Mouse (Mus musculus) ovary, adult 18-20 months (tissue): ENCODE results near the gene Timm8a2.

ENCODE experiments used
- DNase-seq: peaks from one replicate; pipeline ENCODE4 v3.0.0; 2022; ENCODE audit warnings: low spot score, mixed read lengths

Gene Timm8a2

DNA sequence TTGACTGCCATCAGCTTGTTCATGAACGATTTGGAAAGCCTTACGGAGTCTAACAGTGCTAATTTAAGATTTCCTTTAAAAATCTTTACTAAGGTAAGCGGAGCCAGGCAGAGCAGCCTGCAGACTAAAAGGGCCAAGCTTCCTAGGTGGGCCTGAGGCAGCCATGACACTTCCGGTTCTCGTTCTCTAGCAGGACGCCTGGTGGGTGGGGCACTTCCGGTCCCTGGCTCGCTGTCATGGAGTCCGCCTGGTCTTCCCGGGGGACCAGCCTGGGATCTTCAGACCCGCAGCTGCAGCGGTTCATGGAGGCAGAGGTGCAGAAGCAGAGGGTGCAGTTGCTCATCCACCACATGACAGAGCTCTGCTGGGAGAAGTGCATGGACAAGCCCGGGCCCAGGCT, at the start of gene Timm8a2:
TSS of gene Timm8a2 (plus strand) at position 224 of the 400 bp plus-strand sequence.
- DNase-seq, result no peak

DNA sequence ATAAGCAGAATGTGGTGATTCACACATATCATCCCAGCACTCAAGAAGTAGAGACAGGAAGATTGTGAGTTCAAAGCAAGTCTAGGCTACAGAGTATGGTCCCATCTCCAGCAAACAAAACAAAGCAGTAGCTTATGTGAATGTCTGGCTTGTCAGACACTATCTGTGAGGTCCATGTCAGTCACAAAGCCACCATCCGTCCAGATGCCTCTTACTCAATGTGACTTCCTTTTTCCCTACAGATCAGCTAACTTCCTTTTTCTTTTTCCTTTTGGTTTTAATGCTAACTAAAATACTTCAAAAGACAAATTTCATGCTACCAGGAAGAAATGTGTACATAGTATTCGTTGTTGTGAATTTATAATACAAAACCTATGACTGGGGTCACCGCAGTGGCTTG, 49.0 kb upstream of the Timm8a2 start:
- DNase-seq, result no peak

GRCm38 (mm10) chr14:121986028-121986427, 48.4 kb upstream of the Timm8a2 start:
- no peak for DNase-seq

DNA sequence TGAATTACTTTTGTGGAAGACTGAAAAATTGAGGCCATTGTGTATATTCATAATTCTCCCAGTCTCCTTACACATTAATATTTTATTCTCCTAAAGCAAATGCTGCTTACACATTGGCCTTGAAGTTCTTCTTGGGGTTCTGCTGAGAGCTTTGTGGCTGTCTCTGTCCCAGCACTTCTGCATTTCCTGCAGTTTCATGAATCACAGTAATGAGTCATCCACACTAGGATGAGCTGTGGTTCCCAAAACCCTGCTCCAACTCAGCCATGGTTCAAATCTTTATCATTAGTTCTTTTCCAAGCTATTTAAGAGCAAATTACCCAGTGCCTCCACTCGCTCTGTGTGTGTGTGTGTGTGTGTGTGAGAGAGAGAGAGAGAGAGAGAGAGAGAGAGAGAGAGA, 47.2 kb upstream of the Timm8a2 start:
- no peak for DNase-seq

GRCm38 (mm10) chr14:121987691-121988090, 46.8 kb upstream of the Timm8a2 start:
- DNase-seq, result no peak

GRCm38 (mm10) chr14:121989331-121989730, 45.1 kb upstream of the Timm8a2 start:
- no peak for DNase-seq

DNA sequence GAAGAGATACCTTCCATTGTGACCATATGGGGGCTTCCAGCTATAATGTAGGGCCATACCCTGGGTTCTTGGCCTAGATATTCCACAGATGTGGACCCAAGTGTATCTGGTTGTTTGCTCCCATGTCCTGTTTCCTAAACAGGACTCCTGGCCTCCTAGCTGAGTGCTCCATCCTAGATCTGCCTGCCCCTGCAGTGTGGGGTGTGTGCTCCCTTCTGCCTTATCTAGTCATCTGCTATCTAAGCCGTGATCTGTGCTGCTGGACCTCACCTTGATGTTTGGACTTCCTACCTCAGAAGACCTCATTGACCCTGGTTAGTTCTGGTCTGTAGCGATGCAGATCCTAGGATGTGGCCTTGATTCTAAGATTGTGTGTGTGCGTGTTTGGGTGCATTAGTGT, 44.6 kb upstream of the Timm8a2 start:
- no peak for DNase-seq

- DNase-seq, result no peak
Measured at GRCm38 (mm10) chr14:121990897-121991296, 43.6 kb upstream of the Timm8a2 start.

DNA sequence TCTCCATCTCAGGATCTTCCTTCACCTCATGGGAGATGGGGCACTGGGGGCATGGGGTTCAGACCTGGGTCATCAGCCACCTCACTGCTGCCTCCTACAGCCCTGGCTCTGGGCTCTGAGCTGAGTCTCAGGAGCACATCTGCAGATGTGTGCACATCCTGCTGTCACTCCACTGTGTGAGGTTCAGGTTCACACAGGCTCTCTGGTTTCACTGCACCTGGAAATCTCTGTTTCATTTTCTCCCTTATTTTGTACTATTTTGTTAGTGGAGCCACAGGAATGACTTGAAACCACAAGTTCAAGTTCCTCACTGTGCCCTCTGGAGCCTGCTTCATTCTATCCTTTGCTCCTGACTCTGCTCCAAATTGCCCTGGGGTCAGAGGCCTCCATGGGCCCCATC, 42.6 kb upstream of the Timm8a2 start:
- no peak for DNase-seq

- DNase-seq, result no peak
Measured at GRCm38 (mm10) chr14:121992395-121993280, 41.8 kb upstream of the Timm8a2 start.

DNA sequence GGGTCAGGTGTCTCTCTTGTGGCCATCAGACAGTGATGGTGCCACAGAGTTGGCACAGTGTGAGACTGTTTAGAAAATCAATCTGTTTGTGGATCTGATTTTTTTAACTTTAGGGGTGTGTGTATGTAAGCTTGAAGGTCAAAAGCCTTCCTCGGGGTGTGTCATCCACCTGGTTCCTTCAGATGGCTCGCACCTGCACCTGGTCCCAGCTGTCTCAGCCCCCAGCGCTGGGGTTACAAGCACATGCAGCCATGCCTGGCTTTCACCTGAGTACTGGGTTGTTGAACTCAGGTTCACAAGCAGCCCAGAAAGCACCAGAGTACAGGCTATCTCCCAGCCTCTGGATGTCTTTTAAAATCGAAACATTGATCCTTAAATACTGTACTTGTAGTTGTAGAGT, 40.9 kb upstream of the Timm8a2 start:
- no peak for DNase-seq

GRCm38 (mm10) chr14:121994171-121994700, 40.2 kb upstream of the Timm8a2 start:
- DNase-seq, result no peak

DNA sequence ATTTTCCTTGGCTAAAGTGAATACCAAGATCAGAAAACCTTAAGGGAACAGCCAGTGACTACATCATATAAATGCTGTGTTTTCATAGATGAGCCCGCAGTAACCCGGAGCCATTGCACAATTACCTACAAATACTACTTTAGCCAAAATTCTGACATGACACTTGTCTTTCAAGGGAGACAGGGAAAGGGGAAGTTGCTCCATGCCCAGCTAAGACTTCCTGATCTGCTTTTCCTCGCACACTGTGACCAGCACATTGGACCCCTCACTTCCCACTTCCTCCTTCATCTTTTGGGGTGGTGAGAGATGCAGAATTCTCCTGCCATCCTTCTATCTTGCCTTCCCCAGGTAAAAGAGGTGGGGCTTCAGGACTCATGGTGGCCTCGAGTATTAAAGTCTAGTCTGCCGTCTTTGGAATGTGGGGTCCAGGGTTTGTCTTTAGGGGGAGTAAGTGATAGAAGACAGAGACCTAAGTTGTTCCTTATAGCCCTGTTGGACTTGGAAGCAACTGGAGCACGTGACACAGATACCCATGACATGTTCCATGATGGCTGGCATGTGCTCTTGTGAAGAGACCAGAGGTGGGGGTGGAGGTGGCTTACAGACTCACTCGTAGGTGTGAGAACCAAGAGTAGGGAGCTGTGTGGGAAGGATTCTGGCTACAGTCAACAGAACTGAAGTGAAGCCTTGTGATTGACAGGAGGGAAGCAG, 39.5 kb upstream of the Timm8a2 start:
- no peak for DNase-seq

GRCm38 (mm10) chr14:121995557-121995870, 39.0 kb upstream of the Timm8a2 start:
- DNase-seq, result no peak

DNA sequence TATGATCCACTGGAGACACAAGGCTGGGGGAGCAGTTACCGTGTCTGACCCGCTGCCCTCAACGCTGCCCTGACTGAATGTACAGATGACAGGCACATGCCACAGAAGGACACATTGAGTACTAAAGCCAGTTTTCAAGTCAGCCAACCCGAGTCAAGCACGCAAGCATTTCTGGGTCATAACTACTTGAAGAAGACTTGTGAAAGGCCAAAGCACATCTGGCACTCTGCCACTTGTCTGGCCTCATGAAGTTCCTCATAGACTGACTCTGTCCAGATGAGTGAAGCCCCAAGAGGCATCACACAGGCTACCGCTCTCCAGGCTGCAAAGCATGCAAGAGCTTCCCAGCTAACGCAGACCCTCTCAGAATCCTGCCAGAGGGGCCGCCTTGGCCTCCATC, 37.7 kb upstream of the Timm8a2 start:
- DNase-seq, result no peak

GRCm38 (mm10) chr14:121999455-121999854, 35.0 kb upstream of the Timm8a2 start:
- no peak for DNase-seq

- no peak for DNase-seq
Measured at GRCm38 (mm10) chr14:122000346-122001105, 33.9 kb upstream of the Timm8a2 start.

GRCm38 (mm10) chr14:122002224-122002623, 32.2 kb upstream of the Timm8a2 start:
- no peak for DNase-seq

GRCm38 (mm10) chr14:122003812-122004211, 30.7 kb upstream of the Timm8a2 start:
- no peak for DNase-seq

- no peak for DNase-seq
Measured at GRCm38 (mm10) chr14:122008261-122008660, 26.2 kb upstream of the Timm8a2 start.

GRCm38 (mm10) chr14:122009502-122009901, 25.0 kb upstream of the Timm8a2 start:
- DNase-seq, result no peak

- DNase-seq, result no peak
Measured at GRCm38 (mm10) chr14:122010301-122010700, 24.2 kb upstream of the Timm8a2 start.
